Mouse (Mus musculus) MEL (cell line): Measurements from ENCODE around the gene Aqp11.

Experiments used
- CHD2 ChIP-seq: IDR thresholded peaks from 2 replicates; pipeline ENCODE4 v1.6.1; 2011; ENCODE audit warnings: low read length, improper control_type of control experiment
- CTCF ChIP-seq, 3 experiments: IDR thresholded peaks in 2 of 3; conservative IDR thresholded peaks in 1 of 3; 2 replicates each; pipeline ENCODE4 v1.5.1; 2011 to 2012; ENCODE audit warnings: low read length in 3 of 3, low read depth in 2 of 3, mild to moderate bottlenecking in 2 of 3, improper control_type of control experiment in 1 of 3, inconsistent platforms in 1 of 3, mixed read lengths in 1 of 3, moderate library complexity in 1 of 3; ENCODE audit not compliant: control insufficient read depth in 1 of 3, insufficient read depth in 1 of 3, poor library complexity in 1 of 3, severe bottlenecking in 1 of 3
- E2F4 ChIP-seq: IDR thresholded peaks from 2 replicates; pipeline ENCODE4 v1.6.1; 2011; ENCODE audit warnings: low read depth, low read length, improper control_type of control experiment, borderline replicate concordance
- GABPA ChIP-seq: IDR thresholded peaks from 2 replicates; pipeline ENCODE4 v1.6.1; 2012; ENCODE audit warnings: low read depth, mild to moderate bottlenecking, inconsistent platforms, low read length, improper control_type of control experiment, moderate library complexity
- HCFC1 ChIP-seq: IDR thresholded peaks from 2 replicates; pipeline ENCODE4 v1.6.1; 2012; ENCODE audit warnings: low read depth, mild to moderate bottlenecking, inconsistent platforms, low read length, improper control_type of control experiment, moderate library complexity
- KAT2A ChIP-seq: conservative IDR thresholded peaks from 2 replicates; pipeline ENCODE4 v1.6.1; 2012; ENCODE audit warnings: low read depth, low read length, improper control_type of control experiment, inconsistent platforms
- MAX ChIP-seq: IDR thresholded peaks from 2 replicates; pipeline ENCODE4 v1.6.1; 2011; ENCODE audit warnings: low read length, improper control_type of control experiment
- NELFE ChIP-seq: IDR thresholded peaks from 2 replicates; pipeline ENCODE4 v1.6.1; 2011; ENCODE audit warnings: low read depth, low read length, improper control_type of control experiment
- POLR2A ChIP-seq, 2 experiments: IDR thresholded peaks; 2 replicates each; pipeline ENCODE4 v1.6.1; 2011 to 2012; ENCODE audit warnings: low read length in 2 of 2, mild to moderate bottlenecking in 2 of 2, control low read depth in 1 of 2, improper control_type of control experiment in 1 of 2, low read depth in 1 of 2, moderate library complexity in 1 of 2; ENCODE audit not compliant: control insufficient read depth in 1 of 2, insufficient read depth in 1 of 2, poor library complexity in 1 of 2
- POLR2AphosphoS2 ChIP-seq: IDR thresholded peaks from 2 replicates; pipeline ENCODE4 v1.6.1; 2011; ENCODE audit warnings: low read length, improper control_type of control experiment
- RAD21 ChIP-seq: IDR thresholded peaks from 2 replicates; pipeline ENCODE4 v1.6.1; 2011; ENCODE audit warnings: mild to moderate bottlenecking, low read depth, low read length, improper control_type of control experiment
- SIN3A ChIP-seq: IDR thresholded peaks from 2 replicates; pipeline ENCODE4 v1.6.1; 2012; ENCODE audit warnings: low read length, improper control_type of control experiment, inconsistent platforms
- SMC3 ChIP-seq: IDR thresholded peaks from 2 replicates; pipeline ENCODE4 v1.6.1; 2011; ENCODE audit warnings: low read depth, low read length, improper control_type of control experiment
- USF1 ChIP-seq: IDR thresholded peaks from 2 replicates; pipeline ENCODE4 v1.6.1; 2014; ENCODE audit warnings: low read depth, mild to moderate bottlenecking, inconsistent platforms, low read length, improper control_type of control experiment, moderate library complexity

GRCm38 (mm10) chr7:97777191-97777590, 39.1 kb upstream of the Aqp11 start:
- TF ChIP-seq SIN3A, result no peak
- no peak for TF ChIP-seq CTCF (IDR thresholded peaks at IDR 0.05 in 2 of 3, conservative IDR thresholded peaks at IDR 0.05 in 1 of 3; ENCODE audit: control insufficient read depth in 1 of 3, insufficient read depth in 1 of 3, low read depth in 2 of 3, low read length in 3 of 3, poor library complexity in 1 of 3, severe bottlenecking in 1 of 3)
- no peak for TF ChIP-seq SMC3
- no peak for TF ChIP-seq HCFC1
- no peak for TF ChIP-seq KAT2A
- no peak for TF ChIP-seq POLR2AphosphoS2
- TF ChIP-seq CHD2, result no peak
- TF ChIP-seq RAD21, result no peak
- TF ChIP-seq MAX, result no peak
- TF ChIP-seq POLR2A (IDR thresholded peaks at IDR 0.05; ENCODE audit: control insufficient read depth in 1 of 2, insufficient read depth in 1 of 2, low read depth in 1 of 2, low read length in 2 of 2, poor library complexity in 1 of 2), result no peak
- no peak for TF ChIP-seq NELFE
- no peak for TF ChIP-seq USF1
- no peak for TF ChIP-seq GABPA
- no peak for TF ChIP-seq E2F4
